Mouse (Mus musculus): ENCODE results near the gene Nt5c3b. TPM values are rescaled to one million over a fixed set of nuclear protein-coding genes. Genes with fewer than 3 reads are reported as not detected.
A peak's percentile ranks its signal among the peaks of the same experiment; 100 is the strongest.

The Nt5c3b gene
- total RNA-seq, 1 experiment: 27.4 TPM

- no peaks in the 10 kb centered on the region for H3K9me3 ChIP-seq (ENCODE audit: control insufficient read depth, insufficient read depth, low read depth, low read length)
- DNase-seq (ENCODE audit: low read depth, low spot score): no peak
- H3K36me3 ChIP-seq (ENCODE audit: control insufficient read depth, insufficient read depth, low read length, poor library complexity, severe bottlenecking): peaks cover 56% of the 10 kb centered on the region
- H3K4me3 ChIP-seq (ENCODE audit: insufficient read depth in 1 of 2, low read depth in 1 of 2, low read length in 2 of 2, poor library complexity in 1 of 2, severe bottlenecking in 1 of 2): peak overlapping the region; percentile 30 to 74
- H3K27ac ChIP-seq (ENCODE audit: insufficient read depth, low read depth, low read length, poor library complexity, severe bottlenecking): peak overlapping the region; percentile 97
- peak overlapping the region; percentile 70 for H3K9ac ChIP-seq (ENCODE audit: insufficient read depth, low read depth, low read length, poor library complexity, severe bottlenecking)
- TF ChIP-seq ZNF384 (IDR thresholded peaks at IDR 0.05; ENCODE audit: low read depth, low read length) (no peak), CHD2 (IDR thresholded peaks at IDR 0.05; ENCODE audit: low read depth, low read length) (no peak), MAFK (IDR thresholded peaks at IDR 0.05; ENCODE audit: insufficient read depth, low read depth, low read length) (no peak), ZC3H11A (IDR thresholded peaks at IDR 0.05; ENCODE audit: borderline replicate concordance, low read depth, low read length) (no peak), HCFC1 (IDR thresholded peaks at IDR 0.05; ENCODE audit: borderline replicate concordance, insufficient read depth, low read length) (no peak)
- peaks cover 17 to 28% of the 10 kb centered on the region in 2 experiments; a peak in 3 of 4 replicates for H3K4me1 ChIP-seq (ENCODE audit: control insufficient read depth in 2 of 2, insufficient read depth in 2 of 2, low read length in 2 of 2, poor library complexity in 1 of 2)
- in situ Hi-C loops (cut with MboI; ENCODE audit: low sequenced_read_pairs in 2 of 2, unreplicated experiment in 2 of 2): no loop called here
Measured at GRCm38 (mm10) chr11:100376746-100377389, 64.7 kb downstream of the Nt5c3b start.

- Histone ChIP-seq H3K4me1 (ENCODE audit: control insufficient read depth in 2 of 2, insufficient read depth in 2 of 2, low read length in 2 of 2, poor library complexity in 1 of 2) (peaks cover 17 to 30% of the 10 kb centered on the region in 2 experiments), H3K27ac (ENCODE audit: insufficient read depth, low read depth, low read length, poor library complexity, severe bottlenecking) (peak overlapping the region; percentile 97), H3K4me3 (ENCODE audit: insufficient read depth in 1 of 2, low read depth in 1 of 2, low read length in 2 of 2, poor library complexity in 1 of 2, severe bottlenecking in 1 of 2) (peak overlapping the region; percentile 30 to 74), H3K9me3 (ENCODE audit: control insufficient read depth, insufficient read depth, low read depth, low read length) (no peaks in the 10 kb centered on the region), H3K9ac (ENCODE audit: insufficient read depth, low read depth, low read length, poor library complexity, severe bottlenecking) (peak overlapping the region; percentile 70), H3K36me3 (ENCODE audit: control insufficient read depth, insufficient read depth, low read length, poor library complexity, severe bottlenecking) (peaks cover 59% of the 10 kb centered on the region)
- TF ChIP-seq HCFC1 (IDR thresholded peaks at IDR 0.05; ENCODE audit: borderline replicate concordance, insufficient read depth, low read length) (peak; percentile 57; the same call in 1 of the 2 replicates), MAFK (IDR thresholded peaks at IDR 0.05; ENCODE audit: insufficient read depth, low read depth, low read length) (0 out of 2 replicates have a peak, but pooled peaks have one; percentile 5), ZC3H11A (IDR thresholded peaks at IDR 0.05; ENCODE audit: borderline replicate concordance, low read depth, low read length) (no peak), CHD2 (IDR thresholded peaks at IDR 0.05; ENCODE audit: low read depth, low read length) (peak; percentile 86; the same call in 1 of the 2 replicates), ZNF384 (IDR thresholded peaks at IDR 0.05; ENCODE audit: low read depth, low read length) (no peak)
- peak; percentile 88 for DNase-seq (ENCODE audit: low read depth, low spot score)
- in situ Hi-C loops (cut with MboI; ENCODE audit: low sequenced_read_pairs in 2 of 2, unreplicated experiment in 2 of 2): no loop called here
Measured at GRCm38 (mm10) chr11:100376005-100376404, 65.6 kb downstream of the Nt5c3b start.

DNA sequence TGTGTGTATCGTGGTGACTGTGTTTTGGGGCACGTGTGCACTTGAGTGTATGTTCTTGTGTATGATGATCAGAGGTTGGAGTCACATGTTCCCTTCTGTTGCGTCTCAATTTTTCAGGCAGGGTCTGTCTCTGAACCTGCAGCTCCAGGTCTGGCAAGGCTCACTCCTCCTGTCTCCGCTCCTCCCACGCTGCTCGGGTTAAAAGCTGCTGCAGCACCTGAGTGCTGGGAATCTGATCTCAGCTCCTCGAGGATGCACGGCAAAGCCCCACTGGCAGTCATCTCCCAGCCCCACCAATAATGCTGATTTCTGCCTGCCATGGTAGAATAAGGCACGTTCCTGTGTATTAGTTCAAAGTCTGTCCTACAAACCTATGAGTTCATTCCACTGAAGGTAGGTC is 66.5 kb downstream of the Nt5c3b start:
- in situ Hi-C loops (cut with MboI; ENCODE audit: low sequenced_read_pairs in 2 of 2, unreplicated experiment in 2 of 2): no loop called here
- Histone ChIP-seq H3K36me3 (ENCODE audit: control insufficient read depth, insufficient read depth, low read length, poor library complexity, severe bottlenecking) (peaks cover 60% of the 10 kb centered on the region), H3K9ac (ENCODE audit: insufficient read depth, low read depth, low read length, poor library complexity, severe bottlenecking) (peak overlapping the region; percentile 52; the same call in 1 of the 2 replicates)

More for the DNA sequence above, 66.5 kb downstream of the Nt5c3b start:
- TF ChIP-seq HCFC1 (IDR thresholded peaks at IDR 0.05; ENCODE audit: borderline replicate concordance, insufficient read depth, low read length) (no peak), MAFK (IDR thresholded peaks at IDR 0.05; ENCODE audit: insufficient read depth, low read depth, low read length) (no peak)
- H3K4me1 ChIP-seq (ENCODE audit: control insufficient read depth in 2 of 2, insufficient read depth in 2 of 2, low read length in 2 of 2, poor library complexity in 1 of 2): peaks cover 17 to 32% of the 10 kb centered on the region in 2 experiments
- DNase-seq (ENCODE audit: low read depth, low spot score): no peak
- H3K9me3 ChIP-seq (ENCODE audit: control insufficient read depth, insufficient read depth, low read depth, low read length): no peaks in the 10 kb centered on the region
- peak overlapping the region in 1 of 2 experiments; percentile 74; a peak in 2 of 4 replicates for H3K4me3 ChIP-seq (ENCODE audit: insufficient read depth in 1 of 2, low read depth in 1 of 2, low read length in 2 of 2, poor library complexity in 1 of 2, severe bottlenecking in 1 of 2)
- peak overlapping the region; percentile 92 for H3K27ac ChIP-seq (ENCODE audit: insufficient read depth, low read depth, low read length, poor library complexity, severe bottlenecking)

Other genes starting within 250 kb of the Nt5c3b start
- gene Krt9, start 248.6 kb downstream of the Nt5c3b start, total RNA-seq (2012; rRNA removed): 0.09 and 0.11 TPM in 2 replicates
- 2.1 and 2.3 TPM in 2 replicates for gene Krt14, start 234.3 kb downstream of the Nt5c3b start, total RNA-seq (2012; rRNA removed)
- gene Krt16, start 192.9 kb downstream of the Nt5c3b start, total RNA-seq (2012; rRNA removed): 0.31 and 0.69 TPM in 2 replicates
- 3.2 and 8.5 TPM in 2 replicates for gene Krt17, start 180.8 kb downstream of the Nt5c3b start, total RNA-seq (2012; rRNA removed)
- gene Krt42, start 171.9 kb downstream of the Nt5c3b start, total RNA-seq (2012; rRNA removed): 21.7 and 42.5 TPM in 2 replicates
- 322 and 326 TPM in 2 replicates for gene Eif1, start 121.9 kb downstream of the Nt5c3b start, total RNA-seq (2012; rRNA removed)
- 1.6 and 2.9 TPM in 2 replicates for gene Gast, start 107.4 kb downstream of the Nt5c3b start, total RNA-seq (2012; rRNA removed)
- gene Hap1, start 85.7 kb downstream of the Nt5c3b start, total RNA-seq (2012; rRNA removed): 21.4 and 34.2 TPM in 2 replicates
- 97.6 and 101 TPM in 2 replicates for gene Jup, start 44.0 kb downstream of the Nt5c3b start, total RNA-seq (2012; rRNA removed)
- gene P3h4, start 27.0 kb downstream of the Nt5c3b start, total RNA-seq (2012; rRNA removed): 39.0 and 44.3 TPM in 2 replicates
- gene Fkbp10, start 26.1 kb downstream of the Nt5c3b start, total RNA-seq (2012; rRNA removed): 73.3 and 102 TPM in 2 replicates
- 1.7 and 2.9 TPM in 2 replicates for gene Klhl10, start 109 bp upstream of the Nt5c3b start, total RNA-seq (2012; rRNA removed)
- gene Klhl11, start 30.9 kb upstream of the Nt5c3b start, total RNA-seq (2012; rRNA removed): 43.3 and 49.5 TPM in 2 replicates
- 202 and 209 TPM in 2 replicates for gene Acly, start 86.2 kb upstream of the Nt5c3b start, total RNA-seq (2012; rRNA removed)
- 2.3 and 3.4 TPM in 2 replicates for gene Ttc25, start 103.8 kb upstream of the Nt5c3b start, total RNA-seq (2012; rRNA removed)
- 9.4 and 11.9 TPM in 2 replicates for gene Cnp, start 133.1 kb upstream of the Nt5c3b start, total RNA-seq (2012; rRNA removed)
- gene Nkiras2, start 177.4 kb upstream of the Nt5c3b start, total RNA-seq (2012; rRNA removed): 27.3 and 30.7 TPM in 2 replicates
- gene Dnajc7, start 178.4 kb upstream of the Nt5c3b start, total RNA-seq (2012; rRNA removed): 139 and 208 TPM in 2 replicates